12 mouse cellular contexts compared by ENCODE assay signal in genomic region chr12:82192641-82193054, GRCm38 (mm10). TPM values are rescaled to one million over a fixed set of nuclear protein-coding genes. Genes with fewer than 3 reads are reported as not detected.
DNase-seq lines count a peak whose midpoint lies in the region; ATAC-seq and TF ChIP-seq lines count a peak whose summit lies in the region.
"Had no signal": no experiment of that assay in that cellular context is flagged by ENCODE, and none has a peak within 500 bp of the region (broad histone marks: within the 10 kb centered on the region; RNA-seq: fewer than 3 reads in every experiment).

No protein-coding gene starts in this region.

- H3K4me2 ChIP-seq in intestine, embryonic 16.5 days (ENCODE audit: low read depth, low read length) = no peak overlapping the region
- H3K4me2 ChIP-seq in intestine, embryonic 15.5 days (replicated peaks) = no peak overlapping the region
- H3K4me2 ChIP-seq: hindbrain, embryonic 15.5 days had no signal

- no peaks in the 10 kb centered on the region for H3K36me3 ChIP-seq in intestine, embryonic 16.5 days (ENCODE audit: control insufficient read depth, insufficient read depth, low read length)
- H3K36me3 ChIP-seq in intestine, embryonic 15.5 days = no peaks in the 10 kb centered on the region
- H3K36me3 ChIP-seq in G1E (replicated peaks) = peaks cover 89% of the 10 kb centered on the region
- H3K36me3 ChIP-seq in embryonic facial prominence, embryonic 10.5 days (replicated peaks) = 0 out of 2 replicates have a peak, but pooled peaks cover 5% of the 10 kb centered on the region
- H3K36me3 ChIP-seq: hindbrain, embryonic 15.5 days had no signal

- no peak for DNase-seq in G1E (ENCODE audit: low spot score)
- peak; percentile 5 for DNase-seq in embryonic facial prominence, embryonic 10.5 days (ENCODE audit: low spot score)
- peak; percentile 32 to 63 for DNase-seq in lung, adult 18-20 months
- no peak for DNase-seq in frontal cortex, postnatal 14 days (ENCODE audit: low spot score in 2 of 2)
- DNase-seq in cerebellum, adult 9-11 months = no peak
- DNase-seq: embryo, embryonic 11 days; gastrocnemius, postnatal 14 days; layer of hippocampus, adult 9-11 months; thymus, postnatal 4 days had no signal

- peaks cover 51% of the 10 kb centered on the region for H3K4me1 ChIP-seq in intestine, embryonic 16.5 days (ENCODE audit: control insufficient read depth, insufficient read depth, low read length)
- H3K4me1 ChIP-seq in intestine, embryonic 15.5 days (replicated peaks) = peaks cover 44% of the 10 kb centered on the region
- H3K4me1 ChIP-seq in G1E (ENCODE audit: insufficient read depth, low read depth, low read length) = peaks cover 95% of the 10 kb centered on the region
- H3K4me1 ChIP-seq in embryonic facial prominence, embryonic 10.5 days = peaks cover 88% of the 10 kb centered on the region

- WGBS in intestine, embryonic 16.5 days = 59% methylated on average over 4 of the region's 4 CpGs
- 53% methylated on average over 4 of the region's 4 CpGs for WGBS in intestine, embryonic 15.5 days
- WGBS in embryonic facial prominence, embryonic 10.5 days = 84% methylated on average over 4 of the region's 4 CpGs

- no peaks in the 10 kb centered on the region for H3K27me3 ChIP-seq in intestine, embryonic 16.5 days (replicated peaks; ENCODE audit: control insufficient read depth, insufficient read depth, low read length)
- no peaks in the 10 kb centered on the region for H3K27me3 ChIP-seq in intestine, embryonic 15.5 days (replicated peaks)
- H3K27me3 ChIP-seq in G1E (ENCODE audit: insufficient read depth, low read length) = no peaks in the 10 kb centered on the region
- no peaks in the 10 kb centered on the region for H3K27me3 ChIP-seq in embryonic facial prominence, embryonic 10.5 days (replicated peaks; ENCODE audit: low read depth, poor library complexity, severe bottlenecking)
- H3K27me3 ChIP-seq: hindbrain, embryonic 15.5 days had no signal

- H3K9ac ChIP-seq in intestine, embryonic 16.5 days (ENCODE audit: low read depth, low read length) = 0 out of 2 replicates have a peak overlapping the region, but pooled peaks have one; percentile 7
- H3K9ac ChIP-seq in intestine, embryonic 15.5 days = no peak overlapping the region
- H3K9ac ChIP-seq: hindbrain, embryonic 15.5 days had no signal

- no peak for ATAC-seq in intestine, embryonic 16.5 days
- ATAC-seq in intestine, embryonic 15.5 days = no peak
- no peak for ATAC-seq in G1E (ENCODE audit: extremely low read depth, insufficient number of reproducible peaks, low FRiP score, poor library complexity, severe bottlenecking)

- no peak overlapping the region for H3K4me3 ChIP-seq in intestine, embryonic 16.5 days (ENCODE audit: low read length)
- H3K4me3 ChIP-seq in intestine, embryonic 15.5 days (replicated peaks) = no peak overlapping the region
- H3K4me3 ChIP-seq in G1E (ENCODE audit: low read depth, low read length) = peak overlapping the region; percentile 5; the same call in 1 of the 2 replicates
- no peak overlapping the region for H3K4me3 ChIP-seq in embryonic facial prominence, embryonic 10.5 days
- H3K4me3 ChIP-seq: hindbrain, embryonic 15.5 days had no signal

- TF ChIP-seq CTCF in G1E (IDR thresholded peaks at IDR 0.05; ENCODE audit: low read depth, low read length) = no peak

- H3K27ac ChIP-seq in intestine, embryonic 16.5 days (ENCODE audit: low read length) = no peak overlapping the region
- H3K27ac ChIP-seq in intestine, embryonic 15.5 days = no peak overlapping the region
- no peak overlapping the region for H3K27ac ChIP-seq in embryonic facial prominence, embryonic 10.5 days (replicated peaks)
- H3K27ac ChIP-seq: hindbrain, embryonic 15.5 days had no signal

- no peaks in the 10 kb centered on the region for H3K9me3 ChIP-seq in intestine, embryonic 16.5 days (ENCODE audit: control insufficient read depth, low read length)
- H3K9me3 ChIP-seq in intestine, embryonic 15.5 days = no peaks in the 10 kb centered on the region
- no peaks in the 10 kb centered on the region for H3K9me3 ChIP-seq in G1E (replicated peaks)
- no peaks in the 10 kb centered on the region for H3K9me3 ChIP-seq in embryonic facial prominence, embryonic 10.5 days
- H3K9me3 ChIP-seq: hindbrain, embryonic 15.5 days had no signal

RNA-seq across cellular contexts. Expression of gene Sipa1l1, which starts 23.5 kb away (rescaled TPM):
- polyA plus RNA-seq in intestine, embryonic 16.5 days (2015; fragmentation: Nextera tagmentation; extraction: Ambion mirVana) = 20.1 and 21.2 TPM in 2 replicates
- polyA plus RNA-seq in intestine, embryonic 15.5 days (2015; fragmentation: Nextera tagmentation; extraction: Ambion mirVana) = 23.8 and 24.7 TPM in 2 replicates
- total RNA-seq in G1E (2014; fragmentation: Nextera tagmentation) (330 and 365 TPM in 2 replicates), G1E (2017) (145 and 161 TPM in 2 replicates)
- polyA plus RNA-seq in G1E (2012) = 107 and 141 TPM in 2 replicates
- polyA plus RNA-seq in embryonic facial prominence, embryonic 10.5 days (2016; fragmentation: Nextera tagmentation; extraction: Ambion mirVana) = 34.0 and 36.5 TPM in 2 replicates

Comparison
In these comparisons a context has a peak if more than half of its experiments do, and no peak if none do; other contexts are left out.
1. DNase-seq: peak in embryonic facial prominence, embryonic 10.5 days (single experiment) and lung, adult 18-20 months (2 of 2); none in G1E (single experiment), frontal cortex, postnatal 14 days (0 of 2) and cerebellum, adult 9-11 months (single experiment).